Mouse (Mus musculus) ovary, postnatal 10 days (tissue): Measurements from ENCODE around the gene Slc13a1.
"Not testable (repeated sequence)": the region's sequence is repeated elsewhere in the genome, so short reads cannot be mapped to it uniquely, and the experiment has no call there.

Source experiments
- DNase-seq: peaks from one replicate; pipeline ENCODE4 v3.0.0; 2022; ENCODE audit warnings: low spot score

Slc13a1 gene

GRCm38 (mm10) chr6:24167734-24168327 lies at the start of gene Slc13a1:
Gene Slc13a1, minus strand, starts transcription at chr6:24168092.
- no peak for DNase-seq

- DNase-seq: no peak
Measured at GRCm38 (mm10) chr6:24207866-24208265, 40.0 kb upstream of the Slc13a1 start.

DNA sequence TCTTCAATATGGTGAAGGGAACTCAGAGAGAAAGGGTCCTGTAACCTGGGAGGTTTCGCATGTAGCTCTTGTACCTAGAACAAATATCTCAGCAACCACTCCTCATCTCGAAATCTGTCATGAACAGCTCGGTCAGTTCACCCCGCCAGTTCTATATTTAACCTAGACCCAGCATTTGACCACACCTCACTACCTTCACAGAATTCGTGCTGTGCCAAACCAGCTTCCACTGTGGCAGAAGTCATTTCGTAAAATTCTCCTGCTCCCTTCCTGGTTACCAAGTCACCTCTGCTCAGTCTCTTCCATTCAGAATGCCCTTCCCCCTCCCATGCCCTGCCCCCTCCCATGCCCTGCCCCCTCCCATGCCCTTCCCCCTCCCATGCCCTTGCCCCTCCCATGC lies 34.3 kb upstream of the Slc13a1 start:
- no peak for DNase-seq

DNA sequence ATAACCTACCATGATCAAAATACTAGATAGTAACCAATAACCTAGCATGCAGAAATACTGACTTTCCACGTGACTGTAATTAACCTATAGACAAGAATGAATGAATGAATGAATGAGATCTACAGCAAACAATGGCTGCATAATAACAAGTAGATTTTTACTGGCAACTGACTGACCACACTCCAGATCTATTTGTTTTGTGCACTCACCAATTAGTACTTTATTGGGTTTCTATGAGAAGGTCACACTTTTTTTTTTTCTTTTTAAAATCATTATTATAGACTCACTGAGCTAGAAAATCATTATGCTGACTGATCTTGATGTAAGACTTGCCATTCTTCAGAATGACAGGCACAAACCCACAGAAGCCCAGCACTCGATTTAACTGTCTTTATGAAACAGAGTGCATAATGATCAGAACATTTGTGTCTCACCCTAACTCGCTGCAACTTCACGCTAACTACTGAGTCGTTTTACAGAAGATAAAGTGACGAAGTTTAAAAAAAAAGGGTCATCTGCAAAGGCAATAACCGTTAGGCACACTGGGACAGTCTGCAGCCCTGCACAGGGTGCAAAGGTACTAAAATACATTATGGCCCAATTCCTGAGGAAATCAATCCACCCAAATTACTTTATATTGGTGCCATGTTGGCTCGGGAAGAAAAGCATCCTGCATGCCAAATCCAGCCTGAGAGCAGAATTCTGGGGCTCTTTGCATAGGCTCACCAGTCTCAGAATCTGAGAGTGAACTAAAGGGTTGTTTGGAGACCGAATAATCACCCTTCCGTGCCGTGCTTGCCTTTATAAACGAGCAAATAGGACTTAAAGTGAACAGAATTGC lies 33.0 kb upstream of the Slc13a1 start:
- DNase-seq: no peak

GRCm38 (mm10) chr6:24197501-24198195 lies 29.8 kb upstream of the Slc13a1 start:
- DNase-seq: not testable (repeated sequence)

GRCm38 (mm10) chr6:24196406-24196805 lies 28.5 kb upstream of the Slc13a1 start:
- DNase-seq: not testable (repeated sequence)

DNA sequence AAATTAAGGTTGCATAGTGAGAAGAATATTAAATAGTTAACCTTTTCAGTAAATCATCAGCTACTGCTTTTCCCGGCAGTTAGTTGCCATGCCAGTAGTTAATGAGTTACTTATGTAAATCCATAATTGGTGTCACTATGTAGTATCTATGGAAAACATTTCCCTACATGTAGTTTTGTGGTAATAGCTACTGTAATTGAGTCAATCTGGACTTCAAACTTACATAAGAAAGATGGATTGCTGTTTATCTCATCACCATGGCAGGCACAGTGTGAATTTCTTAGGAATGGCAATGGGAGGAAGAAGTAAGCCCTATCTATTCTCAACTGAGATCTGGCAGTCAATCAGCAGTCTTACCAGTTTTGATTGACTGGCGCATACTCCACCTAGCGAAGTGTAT lies 15.5 kb upstream of the Slc13a1 start:
- no peak for DNase-seq

- DNase-seq: no peak
Measured at GRCm38 (mm10) chr6:24175393-24175792, 7.5 kb upstream of the Slc13a1 start.

DNA sequence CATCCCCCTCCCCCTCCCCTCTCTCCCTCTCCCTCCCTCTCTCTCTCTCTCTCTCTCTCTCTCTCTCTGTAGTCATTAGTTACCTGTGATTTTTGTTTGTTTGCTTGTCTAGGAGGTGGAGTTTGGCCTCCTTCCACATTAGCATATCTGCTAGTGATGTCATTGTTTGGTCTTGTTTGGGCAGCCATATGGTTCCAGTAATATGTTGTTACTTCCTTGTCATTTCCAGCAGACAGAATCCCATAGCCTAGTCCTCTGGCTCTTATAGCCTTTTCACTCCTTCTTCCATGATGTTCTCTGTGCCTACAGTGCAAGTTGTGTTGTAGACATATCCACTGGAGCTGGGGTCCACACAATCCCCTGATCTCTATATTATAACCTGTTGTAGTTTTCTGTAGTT lies 6.1 kb upstream of the Slc13a1 start:
- no peak for DNase-seq

DNA sequence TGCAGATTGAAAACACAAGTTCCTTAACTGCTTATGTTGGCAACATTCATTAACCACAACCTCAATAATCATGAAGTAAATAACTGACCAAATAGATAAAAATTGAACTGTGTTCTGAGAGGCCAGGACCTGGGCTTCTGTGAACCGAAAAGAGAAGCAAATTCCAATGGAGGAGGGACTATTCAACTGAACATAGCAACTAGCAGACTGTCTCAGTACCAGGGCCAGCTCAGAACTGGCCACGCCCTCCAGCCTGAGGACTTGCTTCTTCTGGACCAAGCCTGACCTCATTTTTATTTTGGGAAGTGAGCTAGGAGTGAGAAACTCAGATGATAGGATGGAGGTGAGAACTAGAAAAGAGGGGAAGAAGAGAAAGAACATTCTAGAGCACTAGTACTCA lies 4.8 kb upstream of the Slc13a1 start:
- no peak for DNase-seq

DNA sequence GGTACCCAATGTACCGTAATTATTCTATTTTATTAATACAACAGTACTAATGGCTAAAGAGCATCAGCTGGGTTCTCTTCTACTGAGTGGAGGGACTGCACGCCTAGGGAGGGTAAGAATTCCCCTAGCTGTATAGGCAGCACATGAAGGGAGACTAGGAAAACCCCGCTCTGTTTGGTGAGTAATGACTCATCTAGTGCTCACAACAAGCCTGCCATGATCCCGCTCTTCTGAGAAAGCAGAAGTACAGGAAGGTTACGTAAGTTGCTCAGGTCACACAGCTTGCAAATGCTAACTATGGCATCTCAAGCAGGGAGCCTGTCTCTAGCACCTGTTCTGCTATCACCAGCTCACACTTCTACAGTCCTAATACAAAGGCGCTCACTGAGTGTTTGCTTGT lies 1.1 kb downstream of the Slc13a1 start:
- DNase-seq: no peak

- DNase-seq: no peak
Measured at GRCm38 (mm10) chr6:24165249-24165648, 2.6 kb downstream of the Slc13a1 start.

DNA sequence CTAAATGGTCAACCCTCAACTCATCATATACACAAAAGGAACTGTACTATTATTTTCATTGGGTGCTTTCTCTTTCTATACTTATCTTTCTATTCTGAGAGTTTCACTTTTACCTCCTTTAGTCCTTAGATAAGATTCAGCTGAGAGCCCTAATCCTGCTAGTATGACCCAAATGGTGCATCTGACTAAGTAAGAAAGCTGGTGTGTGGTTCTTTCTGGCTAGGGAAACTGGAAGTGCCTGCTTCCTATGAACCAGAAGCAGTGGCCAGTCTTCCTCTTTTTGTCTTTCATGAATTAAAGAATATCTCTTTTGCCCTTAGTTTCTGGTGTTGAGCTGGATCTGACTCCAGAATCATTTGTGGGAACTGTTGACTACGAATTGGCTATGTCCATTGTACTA lies 8.1 kb downstream of the Slc13a1 start:
- DNase-seq: no peak

DNA sequence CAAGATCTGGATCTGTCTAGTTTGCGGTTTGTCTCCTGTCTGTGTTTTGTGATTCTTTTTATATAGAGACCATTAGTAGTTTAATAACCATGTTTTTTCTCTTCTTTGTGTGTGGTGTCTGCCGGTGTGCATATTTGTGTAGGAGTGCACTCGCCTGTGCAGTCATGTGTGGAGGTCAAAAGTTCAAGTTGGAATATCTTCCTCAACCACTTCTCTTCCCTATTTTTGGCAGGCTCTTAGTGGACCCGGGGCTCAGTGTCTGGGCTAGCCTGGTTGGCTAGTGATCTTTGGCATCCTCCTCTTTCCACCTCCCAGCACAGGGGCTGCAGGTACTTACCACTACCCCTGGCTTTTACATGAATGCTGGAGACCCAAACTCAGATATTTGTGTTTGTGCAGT lies 13.0 kb downstream of the Slc13a1 start:
- no peak for DNase-seq

DNA sequence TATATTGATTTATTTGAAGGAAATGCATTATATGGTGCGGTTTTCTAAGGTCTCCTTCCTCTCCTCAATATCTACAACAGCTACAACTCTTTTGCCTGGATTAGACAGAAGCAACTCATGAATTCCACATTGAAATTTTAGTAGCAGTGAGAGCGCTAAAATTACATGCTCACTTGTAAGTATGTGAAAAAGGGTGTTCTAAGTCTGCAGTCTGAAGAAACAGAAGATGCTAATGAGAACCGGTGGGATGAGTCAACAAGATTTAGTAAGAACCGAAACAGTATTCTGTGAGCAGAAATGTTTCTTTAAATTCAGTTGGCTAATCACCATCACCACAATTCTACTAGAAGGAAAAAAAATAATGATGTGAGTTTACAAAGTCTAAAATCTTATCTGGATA lies 34.9 kb downstream of the Slc13a1 start:
- no peak for DNase-seq

DNA sequence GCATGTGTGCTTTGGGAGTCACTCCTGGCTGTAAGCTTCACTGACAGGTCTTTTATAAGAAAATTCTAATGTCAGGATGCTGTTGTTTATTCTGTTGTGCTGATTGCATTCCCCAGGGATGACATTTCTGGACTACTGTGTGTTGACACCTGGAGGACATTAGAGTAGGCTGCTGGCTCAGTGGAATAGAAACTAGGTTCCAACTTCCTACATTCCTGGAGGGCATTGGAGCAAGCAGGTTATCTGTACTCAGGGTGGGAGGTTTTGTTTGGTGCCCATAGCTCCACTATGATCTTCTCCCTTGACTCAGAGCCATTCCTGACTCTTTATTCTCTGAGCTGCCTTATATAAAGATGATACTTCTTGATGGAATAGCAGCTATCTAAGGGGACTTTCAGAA lies 45.3 kb downstream of the Slc13a1 start:
- no peak for DNase-seq

DNA sequence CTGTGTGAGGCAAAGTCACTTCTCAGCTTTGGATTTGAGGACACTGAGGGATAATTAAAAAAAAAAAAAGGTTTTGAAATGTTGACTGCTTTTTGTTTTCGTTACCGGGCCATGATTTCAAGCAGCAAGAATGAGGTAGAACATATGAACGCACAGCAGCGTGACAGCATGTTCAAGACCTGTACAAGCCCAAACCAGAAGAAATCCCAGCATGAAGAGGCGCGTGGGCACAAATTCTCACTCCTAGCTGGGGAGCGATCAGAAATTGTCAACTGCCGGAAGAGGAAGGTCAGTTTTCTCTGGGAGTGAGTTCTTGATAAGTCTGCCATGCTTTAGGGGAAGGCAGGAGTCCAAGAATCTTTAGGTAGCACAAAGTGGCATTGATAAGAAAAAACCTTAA lies 56.3 kb downstream of the Slc13a1 start:
- no peak for DNase-seq

DNA sequence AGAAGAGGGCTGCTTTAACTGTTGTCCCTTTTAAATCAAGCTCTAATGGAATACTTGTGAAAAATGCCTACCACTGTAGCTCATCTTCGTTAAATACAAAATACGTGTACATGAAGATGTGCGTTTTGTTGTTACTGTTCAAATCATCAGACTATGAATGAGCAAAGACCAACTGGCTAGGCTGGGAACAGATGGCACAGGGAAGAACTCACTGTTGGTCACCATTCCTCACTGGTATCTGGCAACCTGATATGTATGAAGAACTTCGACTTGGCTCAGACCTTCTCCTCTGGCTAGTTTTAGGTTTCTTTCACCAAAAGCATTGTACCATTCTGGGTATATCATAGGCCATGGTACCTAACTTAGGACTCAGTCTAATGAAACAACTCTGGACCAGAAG lies 59.4 kb downstream of the Slc13a1 start:
- DNase-seq: no peak

DNA sequence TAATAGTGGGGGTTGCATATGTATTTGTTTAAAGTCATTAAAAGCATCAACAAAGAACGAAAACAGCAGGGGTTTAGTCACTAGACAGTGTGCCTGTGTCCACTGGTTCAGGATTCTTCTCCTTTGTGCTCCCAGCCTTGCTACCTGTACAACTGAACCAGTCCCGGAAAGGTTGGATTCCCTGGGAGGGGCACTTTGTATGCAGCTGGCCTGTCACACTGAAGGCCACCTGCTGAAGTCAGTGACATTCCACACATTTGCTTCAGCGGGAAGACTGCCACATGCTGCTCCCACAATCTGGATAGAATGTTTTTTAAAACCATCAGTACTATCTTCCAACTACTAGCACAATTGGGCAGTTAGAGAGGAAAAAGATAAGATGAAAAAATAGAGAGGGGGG lies 61.7 kb downstream of the Slc13a1 start:
- no peak for DNase-seq

DNA sequence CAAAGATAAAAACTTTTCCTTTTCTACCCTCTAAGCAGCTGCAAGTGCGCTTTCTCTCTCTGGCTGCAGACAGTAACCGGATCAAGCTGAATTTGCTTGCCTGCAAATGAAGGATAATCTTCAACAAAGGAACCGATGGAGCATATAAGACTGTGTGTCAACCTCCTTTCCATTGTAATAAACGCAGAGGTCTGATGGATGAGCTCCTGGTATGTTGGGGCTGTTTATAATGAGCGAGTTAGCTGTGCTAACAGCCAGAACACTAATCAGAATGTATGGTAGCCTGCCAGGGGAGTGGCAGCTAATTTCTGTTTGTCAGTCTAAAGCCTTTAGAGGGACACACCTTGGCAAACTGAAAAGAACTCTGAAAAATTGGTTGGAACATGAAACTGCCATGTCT lies 62.2 kb downstream of the Slc13a1 start:
- no peak for DNase-seq

DNA sequence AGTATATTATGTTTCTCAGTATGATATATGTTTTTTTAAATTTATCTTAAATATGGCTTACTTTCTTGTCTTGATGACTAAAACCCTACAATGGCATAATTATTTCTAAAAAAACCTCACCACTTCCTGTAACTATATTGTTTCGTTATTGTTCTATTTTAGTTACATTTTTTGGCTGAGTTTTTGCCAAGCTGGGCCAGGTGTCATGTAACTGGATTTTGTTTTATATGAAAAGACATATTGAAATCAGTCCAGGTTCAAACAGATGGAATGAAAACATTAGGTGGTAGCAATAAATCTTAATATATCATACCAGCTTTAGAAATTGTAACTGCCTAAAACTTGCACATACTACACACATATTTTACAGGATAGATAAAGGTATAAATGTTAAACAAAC lies 66.6 kb downstream of the Slc13a1 start:
- DNase-seq: no peak

- no peak for DNase-seq
Measured at GRCm38 (mm10) chr6:24100705-24101104, 67.2 kb downstream of the Slc13a1 start.

DNA sequence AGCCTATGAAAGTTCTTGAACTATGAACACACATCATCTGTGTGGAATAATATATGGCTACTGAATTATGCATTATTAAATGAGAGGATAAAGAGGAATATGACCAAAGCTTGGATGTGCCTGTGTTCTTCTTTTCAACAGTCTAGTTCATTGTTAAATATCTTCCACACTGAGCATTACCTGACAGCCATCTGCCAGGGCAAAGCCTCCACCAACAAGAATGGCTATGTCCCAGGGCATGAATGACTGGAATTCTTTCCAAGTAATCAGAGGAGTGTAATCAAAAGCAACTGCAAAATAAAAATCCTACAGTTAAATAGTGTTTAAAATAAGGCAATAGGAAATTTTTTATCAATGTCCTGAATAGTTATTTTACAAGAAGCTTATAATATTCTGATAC lies 70.5 kb downstream of the Slc13a1 start:
- no peak for DNase-seq
